Mouse (Mus musculus) intestine, embryonic 16.5 days (tissue): ENCODE data around the gene Cand1. TPM values are rescaled to one million over a fixed set of nuclear protein-coding genes. Genes with fewer than 3 reads are reported as not detected.

Experiments
- ATAC-seq: fragments of 200-750 bp; cut with Nextera tagmentation; 2 replicates; pipeline ENCODE4 v1.8.0; 2017; ENCODE audit warnings: moderate TSS enrichment, moderate library complexity
- H3K27ac ChIP-seq: fragments of 300-500 bp; sonication (generic); 2 replicates; pipeline ENCODE4 v1.5.1; 2014; ENCODE audit warnings: mild to moderate bottlenecking, low read length
- H3K27me3 ChIP-seq: fragments of 300-500 bp; sonication (generic); replicated peaks from 2 replicates; pipeline ENCODE4 v1.6.1; 2014; ENCODE audit warnings: low read length, control low read depth, mixed read lengths; ENCODE audit not compliant: control insufficient read depth, insufficient read depth
- H3K36me3 ChIP-seq: fragments of 300-500 bp; sonication (generic); 2 replicates; pipeline ENCODE4 v1.6.1; 2014; ENCODE audit warnings: low read length, control low read depth; ENCODE audit not compliant: control insufficient read depth, insufficient read depth
- H3K4me1 ChIP-seq: fragments of 300-500 bp; sonication (generic); 2 replicates; pipeline ENCODE4 v1.6.1; 2014; ENCODE audit warnings: low read length, control low read depth, mixed read lengths; ENCODE audit not compliant: control insufficient read depth, insufficient read depth
- H3K4me2 ChIP-seq: fragments of 300-500 bp; sonication (generic); 2 replicates; pipeline ENCODE4 v1.6.1; 2014; ENCODE audit warnings: low read depth, low read length, control low read depth
- H3K4me3 ChIP-seq: fragments of 300-500 bp; sonication (generic); 2 replicates; pipeline ENCODE4 v1.5.1; 2014; ENCODE audit warnings: mild to moderate bottlenecking, low read length
- H3K9ac ChIP-seq: fragments of 300-500 bp; sonication (generic); 2 replicates; pipeline ENCODE4 v1.6.1; 2014; ENCODE audit warnings: low read depth, low read length
- H3K9me3 ChIP-seq: fragments of 300-500 bp; sonication (generic); 2 replicates; pipeline ENCODE4 v1.6.1; 2016; ENCODE audit warnings: low read length, control low read depth; ENCODE audit not compliant: control insufficient read depth
- WGBS: fragments of 180-500 bp; shearing (Covaris S2); extraction: QIAGEN DNeasy Blood & Tissue Kit; methylation state at CpG from one replicate; pipeline ENCODE4 v1.1.7; 2014; 5-methylcytosine and 5-hydroxymethylcytosine counted together
- polyA plus RNA-seq: library from polyadenylated mRNA; unstranded; fragments of >200 nt; fragmentation: Nextera tagmentation; extraction: Ambion mirVana; gene quantifications from 2 replicates; pipeline ENCODE4 v1.2.1, GENCODE M21; 2015

Cand1 gene
- polyA plus RNA-seq, 1 experiment from 2014 or later, result 29.2 TPM

DNA sequence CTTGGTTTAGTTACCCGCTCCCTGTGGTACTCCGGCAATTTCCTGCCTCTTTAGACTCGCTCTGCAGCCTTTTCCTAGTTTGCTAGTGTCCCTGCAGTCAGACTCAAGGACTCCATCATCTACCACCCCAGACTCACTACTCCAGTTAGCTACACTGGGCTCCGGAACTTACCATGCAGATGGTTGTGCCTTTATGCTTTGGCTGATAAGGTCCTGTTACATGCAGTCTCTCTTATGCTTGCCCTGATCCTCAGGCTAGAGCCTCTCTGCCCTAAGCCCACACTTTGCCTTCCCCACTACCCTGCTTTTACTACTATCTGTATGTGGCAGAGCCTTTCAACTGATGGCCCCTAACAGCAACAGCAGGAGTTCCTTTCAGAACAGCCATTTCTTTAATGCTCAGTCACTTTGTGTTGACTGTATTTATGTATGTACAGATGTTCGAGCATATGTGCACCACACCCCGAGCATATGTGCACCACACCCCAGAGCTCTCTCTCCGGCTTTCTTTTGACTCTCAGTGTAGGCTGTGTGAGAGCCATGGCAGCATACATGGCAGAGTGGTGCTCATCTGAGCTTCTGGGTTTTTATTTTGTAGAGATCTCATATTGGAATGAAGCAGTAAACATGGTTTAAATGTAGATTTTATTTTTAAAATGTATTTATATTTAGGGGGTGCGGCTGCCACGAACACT, 41.5 kb downstream of the Cand1 start:
- Histone ChIP-seq H3K27me3 (no peaks in the 10 kb centered on the region), H3K9ac (no peak overlapping the region), H3K4me1 (no peaks in the 10 kb centered on the region), H3K4me2 (no peak overlapping the region), H3K36me3 (peaks cover 9% of the 10 kb centered on the region), H3K4me3 (no peak overlapping the region), H3K27ac (no peak overlapping the region), H3K9me3 (no peaks in the 10 kb centered on the region)
- no peak for ATAC-seq
- WGBS, result 91% methylated on average over 9 of the region's 9 CpGs

DNA sequence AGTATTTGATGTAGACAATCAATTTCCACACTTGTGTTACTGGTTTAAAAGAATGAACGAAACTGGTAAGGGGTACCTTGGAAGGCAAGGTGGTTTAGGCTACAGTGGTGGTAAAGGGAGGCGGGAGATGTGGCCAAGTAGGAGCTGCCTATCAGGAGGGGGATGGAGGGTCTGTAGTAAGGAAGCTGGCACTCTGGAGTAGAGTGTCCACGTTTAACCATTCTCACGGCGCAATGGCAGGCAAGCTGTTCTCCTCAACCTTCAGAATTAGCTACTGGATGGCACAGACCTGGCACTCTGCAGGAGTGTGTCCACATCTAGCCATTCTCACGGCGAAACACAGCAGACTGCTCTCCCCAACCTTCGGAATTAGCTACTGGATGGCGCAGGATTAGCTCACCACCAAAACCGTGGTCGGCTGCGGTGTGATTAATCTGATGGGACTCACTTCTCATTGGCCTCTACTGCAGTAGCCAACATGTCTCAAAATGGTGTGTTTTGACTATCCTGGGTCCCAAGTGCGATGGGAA, 42.2 kb downstream of the Cand1 start:
- H3K4me1 ChIP-seq, result no peaks in the 10 kb centered on the region
- 88% methylated on average over 13 of the region's 13 CpGs for WGBS
- no peak overlapping the region for H3K9ac ChIP-seq
- no peak overlapping the region for H3K4me3 ChIP-seq
- H3K27me3 ChIP-seq, result no peaks in the 10 kb centered on the region
- H3K4me2 ChIP-seq, result no peak overlapping the region
- peaks cover 9% of the 10 kb centered on the region for H3K36me3 ChIP-seq
- H3K27ac ChIP-seq, result no peak overlapping the region
- ATAC-seq, result no peak
- H3K9me3 ChIP-seq, result no peaks in the 10 kb centered on the region

DNA sequence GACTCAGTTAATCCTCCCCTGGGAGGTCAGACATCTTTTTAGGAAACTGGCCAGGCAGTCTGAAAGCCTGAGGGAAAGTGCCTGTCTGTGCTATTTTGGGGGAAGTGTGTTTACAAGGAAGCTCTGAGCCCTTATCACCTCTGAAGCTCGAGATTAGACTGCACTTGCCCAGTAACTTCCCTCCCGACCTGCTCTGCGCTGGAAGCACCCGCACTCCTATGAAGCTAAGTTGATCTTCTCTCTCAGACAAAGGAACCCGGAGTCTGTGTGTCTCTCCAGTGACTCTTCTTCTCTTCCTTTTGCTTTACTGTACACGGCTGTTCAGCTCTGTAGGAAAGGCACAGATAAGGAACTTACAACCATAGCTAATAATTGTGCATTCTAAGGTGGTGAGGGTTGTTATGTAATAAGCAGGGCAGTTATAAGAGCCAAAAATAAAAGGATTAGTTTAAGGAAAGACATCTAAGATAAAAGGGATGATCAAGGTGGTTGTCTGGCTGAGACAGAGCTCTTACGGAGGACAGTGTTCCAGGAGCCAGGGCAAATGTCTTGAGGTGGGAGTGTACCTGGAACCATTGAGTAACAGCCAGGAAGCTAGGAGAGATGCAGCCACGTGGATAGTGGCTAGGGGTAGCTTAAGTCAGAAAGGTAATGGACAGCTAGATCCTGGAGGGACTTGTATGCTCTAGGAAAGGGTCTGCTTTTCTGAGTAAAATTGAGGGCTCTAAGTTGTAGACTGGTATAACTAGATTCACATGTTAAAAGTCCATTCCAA, 47.1 kb downstream of the Cand1 start:
- Histone ChIP-seq H3K9ac (no peak overlapping the region), H3K4me2 (0 out of 2 replicates have a peak overlapping the region, but pooled peaks have one; percentile 4), H3K4me1 (no peaks in the 10 kb centered on the region), H3K9me3 (no peaks in the 10 kb centered on the region), H3K27me3 (no peaks in the 10 kb centered on the region), H3K4me3 (no peak overlapping the region), H3K36me3 (no peaks in the 10 kb centered on the region), H3K27ac (no peak overlapping the region)
- peak; percentile 62 for ATAC-seq
- WGBS, result 39% methylated on average over 8 of the region's 8 CpGs

DNA sequence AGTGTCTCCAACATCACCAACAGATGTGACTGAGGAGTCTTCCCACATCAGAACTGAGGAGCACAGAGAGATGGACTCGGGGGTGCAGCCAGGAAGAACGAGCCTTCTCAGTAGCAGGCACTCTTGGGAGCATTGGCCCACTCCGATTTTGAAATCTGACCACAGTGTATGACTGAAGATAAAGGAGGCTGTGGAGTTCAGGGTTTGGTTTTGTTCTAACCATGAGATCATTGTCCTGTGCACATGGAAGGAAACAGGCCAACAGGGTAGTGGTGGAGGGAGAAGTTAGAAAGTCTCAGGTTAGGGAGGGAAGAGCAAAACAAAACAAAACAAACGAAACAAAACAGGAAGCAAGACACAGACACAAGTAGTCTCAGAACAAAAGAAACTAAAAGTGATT, 52.1 kb downstream of the Cand1 start:
- H3K4me2 ChIP-seq, result no peak overlapping the region
- no peaks in the 10 kb centered on the region for H3K9me3 ChIP-seq
- WGBS, result 68% methylated on average over 4 of the region's 4 CpGs

DNA sequence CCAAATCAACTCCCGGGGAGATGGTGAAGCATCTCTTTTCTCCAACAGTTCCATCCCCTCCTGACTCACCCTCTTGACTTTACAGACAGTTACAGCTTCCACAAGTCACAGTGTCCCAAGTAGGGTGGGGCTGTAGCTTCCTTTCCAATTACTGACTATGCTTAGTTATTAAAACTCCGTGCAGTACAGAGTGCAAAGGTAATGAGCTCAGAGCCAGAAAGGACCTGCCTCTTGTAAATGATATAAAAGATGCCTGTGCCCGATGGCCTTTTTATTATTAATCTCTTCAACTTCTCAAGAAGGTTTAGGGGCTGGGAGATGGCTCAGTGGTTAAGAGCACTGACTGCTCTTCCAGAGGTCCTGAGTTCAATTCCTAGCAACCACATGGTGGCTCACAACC, 70.2 kb downstream of the Cand1 start:
- 77% methylated on average over 3 of the region's 3 CpGs for WGBS
- no peak overlapping the region for H3K4me3 ChIP-seq
- no peaks in the 10 kb centered on the region for H3K4me1 ChIP-seq
- H3K27ac ChIP-seq, result no peak overlapping the region
- H3K4me2 ChIP-seq, result no peak overlapping the region
- no peak for ATAC-seq
- no peaks in the 10 kb centered on the region for H3K36me3 ChIP-seq
- H3K9me3 ChIP-seq, result no peaks in the 10 kb centered on the region
- H3K27me3 ChIP-seq, result no peaks in the 10 kb centered on the region
- H3K9ac ChIP-seq, result no peak overlapping the region

More for the DNA sequence above, 52.1 kb downstream of the Cand1 start:
- no peak for ATAC-seq
- Histone ChIP-seq H3K27me3 (no peaks in the 10 kb centered on the region), H3K9ac (no peak overlapping the region), H3K4me3 (no peak overlapping the region), H3K36me3 (no peaks in the 10 kb centered on the region), H3K27ac (no peak overlapping the region), H3K4me1 (no peaks in the 10 kb centered on the region)

DNA sequence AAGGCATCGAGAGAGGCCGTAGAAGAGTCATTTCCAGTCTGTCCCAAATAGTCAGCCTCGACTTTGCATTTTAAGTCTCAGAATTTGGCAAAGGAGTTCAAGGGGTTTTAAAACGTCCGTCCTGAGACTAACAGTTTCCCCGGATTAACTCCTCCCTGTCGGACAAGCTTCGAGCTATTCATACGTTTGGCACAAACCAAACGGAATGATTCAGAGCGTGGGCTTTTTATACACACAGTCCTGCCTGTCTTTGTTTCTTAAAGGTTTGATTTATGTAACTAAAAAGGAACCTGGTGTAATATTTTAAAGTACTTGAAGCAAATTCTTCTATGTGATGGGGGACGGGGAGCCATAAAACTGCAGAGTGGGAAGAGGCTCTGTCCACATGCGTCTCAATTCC, 70.6 kb downstream of the Cand1 start:
- Histone ChIP-seq H3K9ac (no peak overlapping the region), H3K27me3 (no peaks in the 10 kb centered on the region), H3K9me3 (no peaks in the 10 kb centered on the region), H3K36me3 (no peaks in the 10 kb centered on the region), H3K4me3 (no peak overlapping the region), H3K27ac (no peak overlapping the region), H3K4me1 (no peaks in the 10 kb centered on the region), H3K4me2 (no peak overlapping the region)
- 66% methylated on average over 13 of the region's 13 CpGs for WGBS
- ATAC-seq, result no peak

DNA sequence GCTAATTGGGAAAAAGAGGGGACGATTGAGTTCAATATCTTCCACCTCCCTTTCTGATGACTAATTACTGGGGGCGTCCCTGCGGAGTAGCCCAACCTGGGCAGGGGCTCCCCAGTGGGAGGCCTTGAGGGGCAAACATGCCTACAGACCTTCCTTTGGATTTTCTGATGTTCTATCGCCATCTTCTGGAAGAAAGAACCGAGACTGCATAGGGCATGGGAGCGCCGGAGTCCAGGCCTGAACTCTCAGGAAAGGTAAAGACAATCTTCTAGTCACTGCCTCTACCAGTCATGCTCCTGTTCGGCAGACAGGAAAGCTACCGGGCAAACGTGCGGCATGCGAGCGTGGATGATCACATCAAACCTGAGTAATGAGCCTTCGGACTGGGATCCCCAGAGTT, 71.1 kb downstream of the Cand1 start:
- Histone ChIP-seq H3K9ac (no peak overlapping the region), H3K27me3 (no peaks in the 10 kb centered on the region), H3K4me1 (no peaks in the 10 kb centered on the region), H3K4me2 (no peak overlapping the region), H3K4me3 (no peak overlapping the region), H3K36me3 (no peaks in the 10 kb centered on the region), H3K27ac (no peak overlapping the region), H3K9me3 (no peaks in the 10 kb centered on the region)
- ATAC-seq, result no peak
- WGBS, result 39% methylated on average over 14 of the region's 14 CpGs

DNA sequence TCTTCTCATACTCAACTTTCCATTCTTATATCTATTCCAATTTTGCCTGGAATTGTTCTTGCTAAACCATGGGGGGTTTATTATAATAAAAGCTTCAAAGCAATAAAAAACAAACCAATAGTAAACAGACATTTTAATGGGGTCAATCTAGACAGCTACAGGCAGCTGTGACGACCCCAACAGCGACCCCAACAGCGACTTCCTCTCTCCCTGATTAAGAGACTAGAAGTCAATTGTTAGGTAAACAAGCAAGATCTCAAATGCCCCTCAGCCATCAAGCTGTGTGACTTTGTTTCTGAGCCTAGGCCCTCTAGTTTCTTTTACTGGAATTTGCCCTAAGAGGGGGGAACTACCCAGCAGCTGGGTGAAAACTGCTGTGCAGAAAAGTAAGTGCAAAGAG, 72.0 kb downstream of the Cand1 start:
- Histone ChIP-seq H3K36me3 (no peaks in the 10 kb centered on the region), H3K9me3 (no peaks in the 10 kb centered on the region), H3K9ac (no peak overlapping the region), H3K27ac (no peak overlapping the region), H3K4me1 (no peaks in the 10 kb centered on the region), H3K27me3 (no peaks in the 10 kb centered on the region), H3K4me3 (no peak overlapping the region), H3K4me2 (no peak overlapping the region)
- ATAC-seq, result no peak
- 23% methylated on average over 3 of the region's 3 CpGs for WGBS

DNA sequence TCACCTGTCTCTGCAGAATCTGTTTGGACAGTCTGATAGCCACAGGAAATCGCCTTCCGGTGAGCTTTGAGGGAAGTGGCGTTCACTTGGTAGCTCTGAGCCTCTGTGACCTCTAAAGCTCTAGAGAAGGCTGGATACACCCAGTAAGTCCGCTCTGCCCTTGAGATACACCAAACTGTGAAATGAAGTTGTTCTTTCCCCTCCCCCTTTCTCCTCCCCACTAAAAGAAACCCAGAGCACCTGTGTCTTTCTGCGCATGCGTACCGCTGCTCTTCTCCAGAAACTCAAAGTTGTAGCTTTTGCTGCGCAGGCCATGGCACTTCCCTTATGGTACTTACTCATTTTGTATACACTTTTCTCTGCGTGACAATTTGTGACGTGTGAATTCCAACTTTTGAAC, 74.8 kb downstream of the Cand1 start:
- ATAC-seq, result no peak
- 93% methylated on average over 10 of the region's 10 CpGs for WGBS

More for the DNA sequence above, 74.8 kb downstream of the Cand1 start:
- Histone ChIP-seq H3K9ac (no peak overlapping the region), H3K9me3 (no peaks in the 10 kb centered on the region), H3K27ac (no peak overlapping the region), H3K4me3 (no peak overlapping the region), H3K4me1 (no peaks in the 10 kb centered on the region), H3K36me3 (no peaks in the 10 kb centered on the region), H3K4me2 (no peak overlapping the region), H3K27me3 (no peaks in the 10 kb centered on the region)
